In genomic region chr10:97249760-97250159, GRCm38 (mm10) we compare ENCODE assay signal across 26 mouse cellular contexts.
DNase-seq lines count a peak whose midpoint lies in the region; ATAC-seq and TF ChIP-seq lines count a peak whose summit lies in the region.
"Had no signal": no experiment of that assay in that cellular context is flagged by ENCODE, and none has a peak within 500 bp of the region (broad histone marks: within the 10 kb centered on the region; RNA-seq: fewer than 3 reads in every experiment).

No protein-coding gene starts in this region.

- no peak for TF ChIP-seq CTCF in liver, postnatal 0 days (IDR thresholded peaks at IDR 0.05; ENCODE audit: low read depth)
- TF ChIP-seq CTCF in midbrain, postnatal 0 days (IDR thresholded peaks at IDR 0.05), result no peak

- TF ChIP-seq EP300 in liver, postnatal 0 days (IDR thresholded peaks at IDR 0.05; ENCODE audit: low read depth), result peak; percentile 51

- peak overlapping the region; percentile 34; the same call in 1 of the 2 replicates for H3K27ac ChIP-seq in liver, postnatal 0 days (ENCODE audit: low read depth)
- H3K27ac ChIP-seq in liver, embryonic 12.5 days, result no peak overlapping the region
- H3K27ac ChIP-seq in midbrain, embryonic 11.5 days (ENCODE audit: low read depth, low read length), result peak overlapping the region; percentile 20; the same call in 1 of the 2 replicates
- H3K27ac ChIP-seq in midbrain, postnatal 0 days (ENCODE audit: low read depth, low read length), result no peak overlapping the region
- H3K27ac ChIP-seq: embryonic facial prominence, embryonic 10.5 days; embryonic facial prominence, embryonic 13.5 days; forebrain, embryonic 10.5 days; forebrain, embryonic 13.5 days; heart, adult 2 months; heart, embryonic 10.5 days; heart, embryonic 13.5 days; hindbrain, embryonic 13.5 days had no signal

- no peaks in the 10 kb centered on the region for H3K9me3 ChIP-seq in liver, postnatal 0 days (ENCODE audit: low read length)
- no peaks in the 10 kb centered on the region for H3K9me3 ChIP-seq in liver, embryonic 12.5 days (replicated peaks)
- H3K9me3 ChIP-seq in midbrain, embryonic 11.5 days (ENCODE audit: control insufficient read depth, low read length), result no peaks in the 10 kb centered on the region
- H3K9me3 ChIP-seq in midbrain, postnatal 0 days (ENCODE audit: low read length), result no peaks in the 10 kb centered on the region
- H3K9me3 ChIP-seq: embryonic facial prominence, embryonic 10.5 days; embryonic facial prominence, embryonic 13.5 days; forebrain, embryonic 10.5 days; forebrain, embryonic 13.5 days; heart, embryonic 10.5 days; heart, embryonic 13.5 days; hindbrain, embryonic 13.5 days had no signal

- no peak overlapping the region for H3K4me3 ChIP-seq in liver, postnatal 0 days (ENCODE audit: low read depth, low read length)
- no peak overlapping the region for H3K4me3 ChIP-seq in liver, embryonic 12.5 days
- no peak overlapping the region for H3K4me3 ChIP-seq in midbrain, embryonic 11.5 days (ENCODE audit: low read depth, low read length)
- no peak overlapping the region for H3K4me3 ChIP-seq in midbrain, postnatal 0 days (ENCODE audit: low read depth, low read length)
- H3K4me3 ChIP-seq: embryonic facial prominence, embryonic 10.5 days; embryonic facial prominence, embryonic 13.5 days; forebrain, embryonic 10.5 days; forebrain, embryonic 13.5 days; heart, adult 2 months; heart, embryonic 10.5 days; heart, embryonic 13.5 days; hindbrain, embryonic 13.5 days had no signal

- no peak overlapping the region for H3K9ac ChIP-seq in liver, postnatal 0 days (replicated peaks)
- H3K9ac ChIP-seq in liver, embryonic 12.5 days, result no peak overlapping the region
- H3K9ac ChIP-seq in midbrain, embryonic 11.5 days (ENCODE audit: low read length), result no peak overlapping the region
- no peak overlapping the region for H3K9ac ChIP-seq in midbrain, postnatal 0 days (replicated peaks; ENCODE audit: low read length, poor library complexity, severe bottlenecking)
- H3K9ac ChIP-seq: embryonic facial prominence, embryonic 13.5 days; forebrain, embryonic 13.5 days; heart, embryonic 13.5 days; hindbrain, embryonic 13.5 days had no signal

- H3K4me1 ChIP-seq in liver, postnatal 0 days (ENCODE audit: insufficient read depth), result no peaks in the 10 kb centered on the region; the same call in 1 of the 2 replicates
- no peaks in the 10 kb centered on the region for H3K4me1 ChIP-seq in liver, embryonic 12.5 days
- peaks cover 15% of the 10 kb centered on the region for H3K4me1 ChIP-seq in midbrain, embryonic 11.5 days (ENCODE audit: control insufficient read depth, insufficient read depth, low read length)
- no peaks in the 10 kb centered on the region for H3K4me1 ChIP-seq in midbrain, postnatal 0 days (ENCODE audit: insufficient read depth, low read length)
- H3K4me1 ChIP-seq: embryonic facial prominence, embryonic 10.5 days; embryonic facial prominence, embryonic 13.5 days; forebrain, embryonic 10.5 days; heart, embryonic 10.5 days; heart, embryonic 13.5 days; hindbrain, embryonic 13.5 days had no signal

- H3K36me3 ChIP-seq in liver, postnatal 0 days (replicated peaks; ENCODE audit: insufficient read depth, low read length), result no peaks in the 10 kb centered on the region
- H3K36me3 ChIP-seq in liver, embryonic 12.5 days, result no peaks in the 10 kb centered on the region
- no peaks in the 10 kb centered on the region for H3K36me3 ChIP-seq in midbrain, embryonic 11.5 days (ENCODE audit: control insufficient read depth, insufficient read depth, low read length)
- H3K36me3 ChIP-seq in midbrain, postnatal 0 days (ENCODE audit: insufficient read depth, low read length), result no peaks in the 10 kb centered on the region
- H3K36me3 ChIP-seq: embryonic facial prominence, embryonic 10.5 days; embryonic facial prominence, embryonic 13.5 days; forebrain, embryonic 10.5 days; heart, embryonic 10.5 days; heart, embryonic 13.5 days; hindbrain, embryonic 13.5 days had no signal

- H3K27me3 ChIP-seq in liver, postnatal 0 days (ENCODE audit: insufficient read depth, low read length), result no peaks in the 10 kb centered on the region
- no peaks in the 10 kb centered on the region for H3K27me3 ChIP-seq in liver, embryonic 12.5 days (replicated peaks)
- H3K27me3 ChIP-seq in midbrain, embryonic 11.5 days (ENCODE audit: control insufficient read depth, insufficient read depth, low read length), result no peaks in the 10 kb centered on the region
- no peaks in the 10 kb centered on the region for H3K27me3 ChIP-seq in midbrain, postnatal 0 days (ENCODE audit: insufficient read depth, low read length)
- H3K27me3 ChIP-seq: embryonic facial prominence, embryonic 13.5 days; forebrain, embryonic 13.5 days; heart, embryonic 13.5 days; hindbrain, embryonic 13.5 days had no signal

- peak; percentile 96 for ATAC-seq in liver, postnatal 0 days
- no peak for ATAC-seq in liver, embryonic 12.5 days
- peak; percentile 1; the same call in 1 of the 2 replicates for ATAC-seq in midbrain, embryonic 11.5 days (ENCODE audit: low FRiP score)
- no peak for ATAC-seq in midbrain, postnatal 0 days (ENCODE audit: low FRiP score)
- no peak for ATAC-seq in erythroblast, adult 5-6 weeks (replicated peaks; ENCODE audit: low FRiP score, poor library complexity, severe bottlenecking)
- ATAC-seq: activated CD4-positive, CD25-positive, alpha-beta regulatory T cell, adult 4 months; CD4-positive, CD25-positive, alpha-beta regulatory T cell, adult 4 months; forebrain, embryonic 13.5 days had no signal

- 54% methylated on average over 1 of the region's 1 CpGs for WGBS in liver, postnatal 0 days (ENCODE audit: insufficient replicate concordance)
- WGBS in liver, embryonic 12.5 days (ENCODE audit: insufficient replicate concordance), result 57% methylated on average over 1 of the region's 1 CpGs
- 71% methylated on average over 1 of the region's 1 CpGs for WGBS in midbrain, embryonic 11.5 days
- WGBS in midbrain, postnatal 0 days, result 76% methylated on average over 1 of the region's 1 CpGs

- DNase-seq in liver, postnatal 0 days, result no peak
- DNase-seq in midbrain, embryonic 11.5 days (ENCODE audit: low spot score, missing footprints), result no peak
- DNase-seq in midbrain, postnatal 0 days (ENCODE audit: low spot score), result no peak
- DNase-seq in NIH3T3 (ENCODE audit: low read depth), result peak; percentile 37
- DNase-seq: adrenal gland, adult 8-10 months; adrenal gland, postnatal 25 days; cerebellum, adult 11-12 months; cerebellum, adult 8-10 months; cerebellum, postnatal 10 days; cerebellum, postnatal 36 days; gastrocnemius, postnatal 10 days; gastrocnemius, postnatal 36 days; heart, adult 2 months; heart, postnatal 14 days; heart, postnatal 4 days had no signal

- no peak overlapping the region for H3K4me2 ChIP-seq in liver, postnatal 0 days (ENCODE audit: low read depth, low read length)
- H3K4me2 ChIP-seq in liver, embryonic 12.5 days, result no peak overlapping the region
- no peak overlapping the region for H3K4me2 ChIP-seq in midbrain, embryonic 11.5 days
- no peak overlapping the region for H3K4me2 ChIP-seq in midbrain, postnatal 0 days (ENCODE audit: low read depth, low read length, poor library complexity, severe bottlenecking)
- H3K4me2 ChIP-seq: embryonic facial prominence, embryonic 13.5 days; forebrain, embryonic 13.5 days; heart, embryonic 13.5 days; hindbrain, embryonic 13.5 days had no signal

Comparison
In these comparisons a context has a peak if more than half of its experiments do, and no peak if none do; other contexts are left out.
1. ATAC-seq: peak in liver, postnatal 0 days (single experiment) and midbrain, embryonic 11.5 days (single experiment); none in liver, embryonic 12.5 days (single experiment), midbrain, postnatal 0 days (single experiment) and erythroblast, adult 5-6 weeks (single experiment).
2. H3K27ac ChIP-seq: peak in liver, postnatal 0 days (single experiment) and midbrain, embryonic 11.5 days (single experiment); none in liver, embryonic 12.5 days (single experiment) and midbrain, postnatal 0 days (single experiment).